Mouse (Mus musculus): ENCODE results near the gene Prss42. TPM values are rescaled to one million over a fixed set of nuclear protein-coding genes. Genes with fewer than 3 reads are reported as not detected.

The Prss42 gene
- polyA plus RNA-seq, 1 experiment from 2014 or later = not detected

- WGBS = 93% methylated on average over 10 of the region's 10 CpGs
- Histone ChIP-seq H3K27me3 (replicated peaks) (no peaks in the 10 kb centered on the region), H3K36me3 (no peaks in the 10 kb centered on the region), H3K4me1 (no peaks in the 10 kb centered on the region), H3K9me3 (replicated peaks) (no peaks in the 10 kb centered on the region), H3K27ac (replicated peaks) (no peak overlapping the region), H3K4me3 (replicated peaks) (no peak overlapping the region), H3K9ac (replicated peaks) (no peak overlapping the region), H3K4me2 (no peak overlapping the region)
- no peak for ATAC-seq (ENCODE audit: low FRiP score)
Observed at GRCm38 (mm10) chr9:110772336-110772735, 25.6 kb upstream of the Prss42 start.

GRCm38 (mm10) chr9:110774403-110775268 is 23.3 kb upstream of the Prss42 start:
- ATAC-seq (ENCODE audit: low FRiP score) = no peak
- Histone ChIP-seq H3K36me3 (no peaks in the 10 kb centered on the region), H3K27ac (replicated peaks) (no peak overlapping the region), H3K9me3 (replicated peaks) (no peaks in the 10 kb centered on the region), H3K4me3 (replicated peaks) (no peak overlapping the region), H3K9ac (replicated peaks) (no peak overlapping the region), H3K4me1 (no peaks in the 10 kb centered on the region), H3K27me3 (replicated peaks) (peaks cover 1% of the 10 kb centered on the region; the same call in 1 of the 2 replicates), H3K4me2 (no peak overlapping the region)
- 75% methylated on average over 15 of the region's 15 CpGs for WGBS

- peaks cover 3% of the 10 kb centered on the region; the same call in 1 of the 2 replicates for H3K27me3 ChIP-seq (replicated peaks)
- no peak overlapping the region for H3K4me2 ChIP-seq
- H3K4me1 ChIP-seq = peaks cover 2% of the 10 kb centered on the region
- H3K36me3 ChIP-seq = no peaks in the 10 kb centered on the region
- ATAC-seq (ENCODE audit: low FRiP score) = no peak
- 82% methylated on average over 10 of the region's 10 CpGs for WGBS
- H3K9me3 ChIP-seq (replicated peaks) = no peaks in the 10 kb centered on the region
- H3K9ac ChIP-seq (replicated peaks) = no peak overlapping the region
- H3K27ac ChIP-seq (replicated peaks) = no peak overlapping the region
- H3K4me3 ChIP-seq (replicated peaks) = no peak overlapping the region
Observed at GRCm38 (mm10) chr9:110775269-110776022, 22.5 kb upstream of the Prss42 start.

- Histone ChIP-seq H3K4me3 (replicated peaks) (no peak overlapping the region), H3K36me3 (no peaks in the 10 kb centered on the region), H3K9ac (replicated peaks) (no peak overlapping the region), H3K9me3 (replicated peaks) (no peaks in the 10 kb centered on the region), H3K27ac (replicated peaks) (no peak overlapping the region), H3K27me3 (replicated peaks) (peaks cover 3% of the 10 kb centered on the region; the same call in 1 of the 2 replicates), H3K4me1 (peaks cover 16% of the 10 kb centered on the region), H3K4me2 (no peak overlapping the region)
- no peak for ATAC-seq (ENCODE audit: low FRiP score)
- WGBS = 77% methylated on average over 1 of the region's 1 CpGs
Observed at GRCm38 (mm10) chr9:110778100-110778499, 19.9 kb upstream of the Prss42 start.

GRCm38 (mm10) chr9:110778559-110778958 is 19.4 kb upstream of the Prss42 start:
- Histone ChIP-seq H3K4me2 (no peak overlapping the region), H3K27ac (replicated peaks) (no peak overlapping the region), H3K4me1 (peaks cover 16% of the 10 kb centered on the region), H3K27me3 (replicated peaks) (peaks cover 3% of the 10 kb centered on the region; the same call in 1 of the 2 replicates), H3K4me3 (replicated peaks) (no peak overlapping the region), H3K9ac (replicated peaks) (no peak overlapping the region), H3K36me3 (no peaks in the 10 kb centered on the region), H3K9me3 (replicated peaks) (no peaks in the 10 kb centered on the region)
- no peak for ATAC-seq (ENCODE audit: low FRiP score)
- 89% methylated on average over 7 of the region's 7 CpGs for WGBS

- Histone ChIP-seq H3K4me2 (no peak overlapping the region), H3K27ac (replicated peaks) (no peak overlapping the region), H3K9me3 (replicated peaks) (no peaks in the 10 kb centered on the region), H3K27me3 (replicated peaks) (peaks cover 3% of the 10 kb centered on the region; the same call in 1 of the 2 replicates), H3K4me1 (peaks cover 16% of the 10 kb centered on the region), H3K4me3 (replicated peaks) (no peak overlapping the region), H3K9ac (replicated peaks) (no peak overlapping the region), H3K36me3 (no peaks in the 10 kb centered on the region)
- no peak for ATAC-seq (ENCODE audit: low FRiP score)
- 65% methylated on average over 5 of the region's 5 CpGs for WGBS
Observed at GRCm38 (mm10) chr9:110779242-110779913, 18.6 kb upstream of the Prss42 start.

- peaks cover 16% of the 10 kb centered on the region for H3K4me1 ChIP-seq
- under 1% methylated on average over 43 of the region's 43 CpGs for WGBS
- no peaks in the 10 kb centered on the region for H3K36me3 ChIP-seq
- peak overlapping the region; percentile 82 for H3K4me2 ChIP-seq
- no peaks in the 10 kb centered on the region for H3K9me3 ChIP-seq (replicated peaks)
- H3K27ac ChIP-seq (replicated peaks) = peak overlapping the region; percentile 87
- peaks cover 3% of the 10 kb centered on the region; the same call in 1 of the 2 replicates for H3K27me3 ChIP-seq (replicated peaks)
- peak overlapping the region; percentile 79 for H3K9ac ChIP-seq (replicated peaks)
- peak; percentile 97 for ATAC-seq (ENCODE audit: low FRiP score)
- peak overlapping the region; percentile 55 for H3K4me3 ChIP-seq (replicated peaks)
Observed at GRCm38 (mm10) chr9:110781256-110781721, 16.7 kb upstream of the Prss42 start.

GRCm38 (mm10) chr9:110781731-110782130 is 16.2 kb upstream of the Prss42 start:
- peak overlapping the region; percentile 79 for H3K9ac ChIP-seq (replicated peaks)
- peaks cover 3% of the 10 kb centered on the region; the same call in 1 of the 2 replicates for H3K27me3 ChIP-seq (replicated peaks)
- WGBS = under 1% methylated on average over 23 of the region's 23 CpGs

GRCm38 (mm10) chr9:110783611-110784010 is 14.4 kb upstream of the Prss42 start:
- 41% methylated on average over 1 of the region's 1 CpGs for WGBS
- Histone ChIP-seq H3K27me3 (replicated peaks) (peaks cover 3% of the 10 kb centered on the region; the same call in 1 of the 2 replicates), H3K27ac (replicated peaks) (no peak overlapping the region), H3K4me1 (peaks cover 16% of the 10 kb centered on the region), H3K9ac (replicated peaks) (no peak overlapping the region), H3K4me2 (no peak overlapping the region), H3K4me3 (replicated peaks) (no peak overlapping the region), H3K9me3 (replicated peaks) (no peaks in the 10 kb centered on the region), H3K36me3 (no peaks in the 10 kb centered on the region)
- no peak for ATAC-seq (ENCODE audit: low FRiP score)

More at GRCm38 (mm10) chr9:110781731-110782130, 16.2 kb upstream of the Prss42 start:
- peak; percentile 73 for ATAC-seq (ENCODE audit: low FRiP score)
- Histone ChIP-seq H3K4me2 (peak overlapping the region; percentile 82), H3K9me3 (replicated peaks) (no peaks in the 10 kb centered on the region), H3K4me1 (peaks cover 16% of the 10 kb centered on the region), H3K27ac (replicated peaks) (peak overlapping the region; percentile 87), H3K36me3 (no peaks in the 10 kb centered on the region), H3K4me3 (replicated peaks) (peak overlapping the region; percentile 55)

- Histone ChIP-seq H3K9me3 (replicated peaks) (no peaks in the 10 kb centered on the region), H3K4me1 (no peaks in the 10 kb centered on the region), H3K27me3 (replicated peaks) (no peaks in the 10 kb centered on the region), H3K36me3 (no peaks in the 10 kb centered on the region), H3K4me3 (replicated peaks) (no peak overlapping the region), H3K9ac (replicated peaks) (no peak overlapping the region), H3K27ac (replicated peaks) (no peak overlapping the region), H3K4me2 (no peak overlapping the region)
- WGBS = 92% methylated on average over 3 of the region's 3 CpGs
- ATAC-seq (ENCODE audit: low FRiP score) = no peak
Observed at GRCm38 (mm10) chr9:110788169-110788568, 9.8 kb upstream of the Prss42 start.

- Histone ChIP-seq H3K4me2 (no peak overlapping the region), H3K4me3 (replicated peaks) (no peak overlapping the region), H3K27ac (replicated peaks) (no peak overlapping the region), H3K36me3 (no peaks in the 10 kb centered on the region), H3K9ac (replicated peaks) (no peak overlapping the region), H3K9me3 (replicated peaks) (no peaks in the 10 kb centered on the region), H3K27me3 (replicated peaks) (no peaks in the 10 kb centered on the region), H3K4me1 (no peaks in the 10 kb centered on the region)
- no peak for ATAC-seq (ENCODE audit: low FRiP score)
- WGBS = 76% methylated on average over 4 of the region's 4 CpGs
Observed at GRCm38 (mm10) chr9:110790462-110790861, 7.5 kb upstream of the Prss42 start.

All from neural tube, embryonic 15.5 days (tissue).